Mouse (Mus musculus): ENCODE results near the gene Clic1.
"Not testable (repeated sequence)": the region's sequence is repeated elsewhere in the genome, so short reads cannot be mapped to it uniquely, and the experiment has no call there.

Clic1 gene

DNA sequence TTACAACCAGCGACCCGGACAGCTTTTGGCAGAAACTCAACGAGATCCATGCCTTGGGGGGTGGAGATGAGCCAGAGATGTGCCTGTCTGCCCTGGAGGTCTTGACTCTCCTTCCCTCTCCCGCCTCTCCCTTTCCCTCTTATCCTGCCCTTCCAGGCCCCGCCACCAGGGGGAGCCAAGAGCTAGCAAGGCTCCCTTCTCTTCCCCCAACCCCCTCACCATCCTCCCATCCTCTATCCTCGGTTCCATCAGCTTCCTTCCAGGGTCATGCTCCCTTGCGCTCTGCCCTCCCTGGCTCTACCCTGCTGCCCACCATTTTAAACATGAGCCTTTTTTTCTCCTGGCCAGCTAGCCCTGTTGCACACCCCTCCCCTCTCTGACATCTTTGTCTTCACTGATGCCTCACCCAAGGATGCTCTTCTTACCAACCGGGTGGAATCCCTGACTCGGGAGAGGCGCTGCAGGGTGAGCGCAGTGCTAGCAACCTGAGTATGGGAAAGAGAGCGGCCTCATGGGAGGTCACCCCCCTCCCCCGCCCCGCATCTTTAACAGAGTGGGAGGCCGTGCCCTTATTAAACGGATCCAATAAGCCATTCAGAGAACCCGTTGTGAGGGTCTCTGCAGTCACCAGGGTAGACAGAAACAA, 28.5 kb upstream of the Clic1 start:
- DNase-seq (ENCODE audit: low spot score in 2 of 2): peak; percentile 74 to 83

DNA sequence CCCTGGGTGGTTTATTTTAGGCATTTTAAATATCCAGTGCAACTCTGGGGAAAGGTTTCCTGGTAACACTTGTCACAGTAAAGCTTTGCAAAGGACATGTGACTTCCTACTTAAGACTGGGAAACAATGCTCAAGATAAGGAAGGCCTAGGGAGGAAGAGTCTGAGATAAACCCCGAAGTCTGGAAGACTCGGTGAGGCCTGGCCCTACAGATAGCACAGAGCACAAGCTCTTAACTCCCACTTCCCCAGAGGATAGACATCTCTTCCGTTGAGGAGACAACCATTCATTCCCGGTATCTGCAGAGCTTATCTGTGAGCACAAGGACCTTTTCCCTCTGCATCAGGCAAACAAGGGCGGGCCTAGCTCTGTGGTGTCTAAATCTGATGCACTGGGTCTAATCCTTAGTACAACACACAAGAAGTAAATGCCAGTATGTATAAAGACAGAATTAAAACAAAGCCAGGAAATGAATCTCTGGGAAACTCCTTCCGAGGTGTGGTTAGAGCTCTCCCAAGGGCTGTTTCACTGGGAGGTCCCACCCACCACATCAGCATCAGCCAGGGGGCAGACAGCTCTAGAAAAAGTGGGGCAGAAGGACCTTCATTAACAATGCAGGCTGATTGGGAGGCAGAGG, 27.8 kb upstream of the Clic1 start:
- DNase-seq (ENCODE audit: low spot score in 2 of 2): no peak

DNA sequence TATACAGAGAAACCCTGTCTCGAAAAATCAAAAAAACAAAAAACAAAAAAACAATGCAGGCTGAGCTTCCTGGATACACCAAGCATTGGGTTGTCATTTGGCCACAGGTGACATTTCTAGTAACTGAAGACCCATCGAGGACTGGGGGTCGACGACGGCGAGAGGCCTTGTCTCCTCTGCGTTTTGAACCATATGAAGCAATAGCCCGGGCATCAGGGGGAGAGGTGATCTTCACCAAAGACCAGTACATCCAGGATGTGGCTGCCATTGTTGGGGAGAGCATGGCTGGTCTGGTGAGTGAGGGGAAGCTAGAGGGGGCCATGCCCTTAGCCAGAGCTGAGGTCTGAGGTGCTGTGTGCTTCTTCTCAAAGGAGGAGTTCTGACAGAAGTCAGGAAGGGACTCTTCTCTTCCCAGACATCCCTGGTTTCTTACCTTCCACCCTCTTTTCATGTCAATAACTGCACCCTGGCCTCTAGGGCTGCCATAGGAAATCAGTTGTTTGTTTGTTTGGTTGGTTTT, 27.2 kb upstream of the Clic1 start:
- DNase-seq (ENCODE audit: low spot score in 2 of 2): no peak

DNA sequence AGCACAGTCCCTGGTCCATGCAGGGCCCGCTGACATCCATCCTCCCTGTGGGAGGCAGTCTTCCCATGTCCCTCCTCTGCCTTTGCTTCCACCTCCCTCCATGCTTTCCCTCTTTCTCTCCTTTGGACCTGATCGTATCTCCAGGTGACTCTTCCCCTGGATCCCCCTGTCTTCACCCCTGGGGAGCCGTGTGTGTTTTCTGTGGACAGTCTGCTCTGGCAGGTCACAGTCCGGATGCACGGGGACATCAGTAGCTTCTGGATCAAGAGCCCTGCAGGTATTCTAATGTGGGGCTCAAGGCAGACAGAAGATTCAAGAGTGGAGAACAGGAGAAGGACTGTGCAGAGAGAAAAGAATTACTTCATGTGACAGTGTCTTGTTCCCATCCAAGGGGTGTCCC, 26.5 kb upstream of the Clic1 start:
- DNase-seq (ENCODE audit: low spot score in 2 of 2): no peak

DNA sequence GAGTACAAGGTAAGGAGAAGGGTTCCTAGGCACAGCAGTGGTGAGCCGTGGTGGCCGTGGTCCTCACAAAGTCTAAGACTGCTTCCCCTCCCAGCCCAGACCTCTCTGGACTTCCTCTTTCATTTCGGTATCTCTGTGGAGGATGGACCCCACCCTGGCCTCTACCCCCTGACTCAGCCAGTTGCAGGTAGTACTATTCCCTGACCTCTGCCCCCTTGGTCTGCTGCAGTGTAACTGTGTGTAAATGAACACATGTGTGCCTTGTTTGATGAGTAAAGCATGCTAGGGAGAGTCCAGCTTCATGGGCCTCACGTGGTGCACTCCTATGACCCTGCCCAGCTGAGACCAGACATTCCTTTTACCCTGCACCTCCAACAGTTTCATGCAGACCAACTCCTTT, 26.0 kb upstream of the Clic1 start:
- DNase-seq (ENCODE audit: low spot score in 2 of 2): no peak

DNA sequence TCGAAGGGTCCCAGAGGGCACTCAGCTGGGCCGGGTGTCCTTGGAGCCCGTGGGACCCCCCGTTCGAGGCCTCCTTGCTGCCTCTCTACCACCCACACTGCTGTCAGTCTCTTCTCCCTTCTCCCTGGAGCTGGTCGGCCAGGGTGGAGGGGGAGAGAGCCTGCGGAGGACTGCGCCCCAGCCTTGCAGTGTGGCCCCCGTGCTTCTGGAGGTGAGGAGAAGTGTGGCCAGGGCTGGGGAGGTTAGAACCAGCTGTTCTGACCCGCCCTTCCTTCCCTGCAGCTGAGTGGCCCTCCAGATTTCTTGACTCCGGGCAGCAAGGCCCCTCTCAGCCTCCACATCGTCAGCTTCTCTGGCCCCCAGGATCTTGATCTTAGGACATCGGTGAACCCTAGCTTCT, 25.5 kb upstream of the Clic1 start:
- no peak for DNase-seq (ENCODE audit: low spot score in 2 of 2)

DNA sequence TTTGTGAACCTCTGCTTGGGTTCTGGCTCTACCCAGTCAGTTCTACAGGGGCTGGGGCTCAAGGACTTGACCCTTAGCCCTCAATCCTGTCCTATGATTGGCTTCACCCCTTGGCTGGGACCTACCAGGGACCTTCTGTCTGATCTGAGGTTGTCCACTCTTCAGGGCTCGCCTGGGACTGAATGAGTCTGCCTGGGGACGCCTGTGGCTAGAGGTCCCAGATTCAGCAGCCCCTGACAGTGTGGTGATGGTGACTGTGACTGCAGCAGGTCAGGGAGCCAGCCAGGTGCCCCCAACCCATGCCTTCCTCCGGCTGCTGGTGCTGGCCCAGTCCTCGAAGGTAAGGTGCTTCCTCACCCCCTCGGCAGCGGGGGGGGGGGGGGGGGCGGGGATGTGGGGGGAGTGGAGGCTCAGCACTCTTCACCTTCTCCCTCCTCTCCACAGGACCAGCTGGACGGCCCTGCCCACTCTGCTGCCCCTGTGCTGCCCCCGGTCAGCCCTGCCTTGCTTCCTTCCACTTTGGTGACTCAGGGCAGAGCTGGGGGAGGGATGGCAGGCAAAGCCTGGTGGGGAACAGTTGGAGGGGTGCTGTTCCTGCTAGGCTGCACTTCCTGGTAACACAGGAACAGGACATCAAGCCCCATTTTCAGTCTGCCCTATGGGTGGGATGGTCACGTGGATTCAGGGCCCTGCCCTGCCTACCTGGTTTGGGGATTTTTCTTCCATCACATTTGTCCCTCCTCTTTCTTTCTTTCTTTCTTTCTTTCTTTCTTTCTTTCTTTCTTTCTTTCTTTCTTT, 24.9 kb upstream of the Clic1 start:
- DNase-seq (ENCODE audit: low spot score in 2 of 2): no peak

DNA sequence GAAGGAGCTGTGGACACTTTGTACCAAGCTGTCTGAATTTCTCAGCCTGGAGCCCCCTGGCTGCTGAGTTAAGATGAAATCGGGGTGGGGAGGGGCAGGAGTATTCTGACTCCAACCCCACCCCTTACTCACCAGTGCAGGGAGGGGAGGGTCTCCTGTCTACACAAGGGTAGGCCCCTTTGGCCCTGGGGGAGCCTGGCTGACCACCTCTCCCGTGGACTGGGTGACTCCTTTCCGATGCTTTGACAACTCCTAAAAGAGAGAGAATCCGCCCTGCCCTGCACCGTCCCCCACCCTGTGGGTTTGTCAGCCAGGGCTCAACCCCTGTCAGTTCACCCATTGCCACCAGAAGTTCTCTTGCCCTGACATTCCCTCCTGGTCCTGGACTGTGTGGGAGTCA, 23.6 kb upstream of the Clic1 start:
- no peak for DNase-seq (ENCODE audit: low spot score in 2 of 2)

DNA sequence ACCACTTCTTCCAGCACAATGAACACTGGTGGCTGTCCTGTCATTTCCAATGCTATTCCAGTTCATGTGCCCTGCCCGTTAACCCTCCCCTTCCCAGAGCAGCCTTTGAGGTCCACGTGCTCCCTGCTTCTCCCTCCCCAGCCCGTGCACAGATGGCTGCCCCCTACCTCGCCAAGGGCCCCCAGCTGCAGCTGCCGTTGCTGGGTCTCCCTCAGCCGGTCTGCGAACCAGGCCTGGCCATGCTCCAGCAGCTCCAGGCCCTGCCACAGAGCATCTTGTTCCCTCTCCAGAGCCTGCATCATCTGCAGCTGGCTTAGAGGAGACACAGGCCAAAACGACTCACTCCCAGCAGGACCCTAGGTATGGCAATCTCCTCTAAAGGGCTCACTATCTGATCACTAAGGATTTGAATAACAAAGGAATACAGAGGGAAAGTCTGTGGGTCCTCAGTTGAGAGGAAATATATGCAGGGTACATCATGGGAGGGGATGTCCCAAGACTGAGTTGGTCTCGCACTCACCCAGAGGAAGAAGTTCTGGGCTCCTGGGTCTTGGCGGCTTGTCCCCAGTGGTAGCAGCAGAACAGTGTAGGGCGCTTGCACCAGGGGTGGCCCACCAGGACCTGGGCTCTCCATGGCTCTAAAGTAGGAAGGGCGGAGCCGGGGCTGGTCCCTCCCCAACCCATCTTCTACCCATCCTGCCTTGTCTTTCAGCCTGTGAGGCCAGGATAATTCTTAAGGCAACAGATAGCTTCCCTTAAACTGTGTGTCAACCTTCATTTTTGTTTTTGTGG, 22.3 kb upstream of the Clic1 start, which contains the start of gene Sapcd1:
Gene Sapcd1, minus strand, starts transcription at position 740 of the 792 bp plus-strand sequence.
- no peak for DNase-seq (ENCODE audit: low spot score in 2 of 2)

DNA sequence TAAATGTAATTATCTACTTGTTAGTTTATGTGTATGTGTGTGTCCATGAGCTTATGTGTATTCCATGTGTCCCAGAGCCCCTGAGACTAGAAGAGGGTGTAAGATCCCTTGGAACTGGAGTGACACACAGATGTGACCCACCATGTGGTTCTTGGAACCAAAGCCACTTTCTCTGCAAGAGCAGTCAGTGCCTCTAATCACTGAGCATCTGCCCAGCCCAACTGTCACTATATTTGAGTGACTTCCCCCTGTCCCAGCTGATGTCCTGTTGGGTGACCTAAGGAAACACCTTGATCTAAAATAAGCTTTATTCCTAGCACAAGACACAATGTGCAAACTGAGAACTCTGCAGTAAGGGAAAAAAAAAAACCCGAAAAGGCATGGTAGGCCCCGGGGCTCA, 21.5 kb upstream of the Clic1 start:
- DNase-seq (ENCODE audit: low spot score in 2 of 2): no peak

DNA sequence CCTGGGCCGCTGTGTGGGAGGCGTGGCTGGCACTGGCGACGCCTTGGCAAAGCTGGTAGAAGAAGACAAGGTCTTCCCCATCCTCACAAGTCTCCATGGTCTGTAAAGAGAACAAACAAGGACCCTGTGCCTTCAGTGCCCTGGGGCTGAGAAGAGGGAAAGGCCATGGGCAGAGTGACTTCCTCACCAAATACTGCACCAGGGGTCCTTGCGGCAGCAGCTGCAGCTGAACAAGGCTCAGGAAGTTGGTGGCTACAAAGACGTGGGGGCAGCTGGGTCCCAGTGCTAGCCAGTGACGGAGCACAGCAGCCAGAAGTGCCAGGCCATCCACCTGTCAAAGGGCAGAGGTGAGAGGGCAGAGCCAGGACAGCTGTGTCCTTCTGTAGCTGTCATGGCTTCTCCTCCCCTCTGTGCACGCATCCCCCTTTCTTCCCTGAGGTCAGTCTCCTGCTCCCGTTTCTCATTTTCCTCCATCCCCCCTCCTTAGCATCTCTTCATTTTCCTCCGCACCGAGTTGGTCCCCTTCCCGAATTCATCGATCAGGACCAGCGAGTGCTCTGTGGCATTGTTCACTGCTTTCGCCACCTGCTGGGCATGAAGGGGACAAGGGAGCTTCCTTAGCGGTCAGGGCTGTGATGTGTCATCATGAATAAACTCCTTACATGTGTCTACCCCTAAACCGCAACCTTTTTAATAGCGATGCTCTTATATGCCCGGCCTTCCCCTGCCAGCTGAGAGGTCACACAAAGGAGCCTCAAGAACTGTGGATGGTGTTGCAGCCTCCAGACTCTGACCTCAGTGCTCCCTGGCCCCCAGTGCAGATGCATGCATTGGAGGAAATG, 19.9 kb upstream of the Clic1 start:
- no peak for DNase-seq (ENCODE audit: low spot score in 2 of 2)

DNA sequence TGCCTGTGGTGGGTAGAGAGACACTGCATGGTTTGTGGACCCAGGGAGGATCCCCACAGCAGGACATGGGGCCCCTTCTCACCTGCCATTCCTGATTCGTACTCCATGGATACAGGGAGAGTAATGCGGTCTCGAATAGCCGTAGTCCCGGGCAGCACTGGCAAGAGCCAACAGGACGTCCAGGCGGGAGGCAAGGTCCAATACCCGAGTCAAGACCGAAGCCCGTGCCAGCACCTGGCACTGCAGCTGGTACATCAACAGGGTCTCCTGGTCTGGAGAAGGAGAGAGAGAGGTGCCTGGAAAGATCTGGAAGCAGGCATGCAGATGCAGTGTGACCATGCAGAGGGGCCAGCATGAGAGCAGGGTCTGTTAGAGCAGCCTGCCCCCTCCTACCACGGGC, 18.5 kb upstream of the Clic1 start:
- no peak for DNase-seq (ENCODE audit: low spot score in 2 of 2)

DNA sequence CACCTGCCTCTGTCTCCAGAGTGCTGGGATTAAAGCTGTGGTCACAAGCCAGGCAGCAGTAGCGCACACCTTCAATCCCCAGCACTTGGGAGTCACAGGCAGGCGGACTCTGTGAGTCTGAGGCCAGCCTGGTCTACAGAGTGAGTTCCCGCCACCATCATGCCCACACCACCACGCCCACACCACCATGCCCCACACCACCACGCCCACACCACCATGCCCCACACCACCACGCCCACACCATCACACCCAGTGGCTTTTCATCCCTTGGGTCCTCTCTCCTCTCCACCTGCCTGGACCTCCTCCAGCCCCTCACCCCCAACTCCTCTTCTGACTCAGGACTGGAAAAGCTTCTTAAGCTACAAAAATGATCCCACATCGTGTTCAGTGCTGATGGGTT, 17.9 kb upstream of the Clic1 start:
- DNase-seq (ENCODE audit: low spot score in 2 of 2): no peak

DNA sequence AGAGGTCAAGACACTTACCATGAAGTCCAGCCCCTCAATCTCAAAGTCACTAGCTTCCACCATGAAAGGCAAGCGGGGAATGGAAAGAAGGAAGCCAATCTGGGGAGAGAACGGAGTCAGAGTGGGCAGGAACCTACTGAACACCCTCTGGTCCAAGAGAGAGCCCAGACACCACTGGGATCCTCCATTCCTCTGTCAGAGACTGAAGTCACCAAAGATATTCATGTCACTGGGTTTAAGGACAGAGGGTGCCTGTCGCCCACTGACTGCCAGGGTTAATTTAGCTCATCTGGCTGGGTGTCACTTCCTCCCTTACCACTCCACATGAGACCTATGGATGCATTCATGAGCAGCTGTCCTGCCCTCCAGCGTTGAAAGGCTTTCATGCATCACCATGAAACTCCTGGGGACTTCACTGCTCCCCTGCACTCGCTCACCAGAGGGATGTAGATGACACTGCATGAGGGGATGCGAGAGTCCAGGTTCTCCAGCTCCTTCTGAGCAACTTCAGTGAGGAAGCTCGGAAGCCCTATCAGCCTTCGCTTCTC, 17.4 kb upstream of the Clic1 start:
- no peak for DNase-seq (ENCODE audit: low spot score in 2 of 2)

DNA sequence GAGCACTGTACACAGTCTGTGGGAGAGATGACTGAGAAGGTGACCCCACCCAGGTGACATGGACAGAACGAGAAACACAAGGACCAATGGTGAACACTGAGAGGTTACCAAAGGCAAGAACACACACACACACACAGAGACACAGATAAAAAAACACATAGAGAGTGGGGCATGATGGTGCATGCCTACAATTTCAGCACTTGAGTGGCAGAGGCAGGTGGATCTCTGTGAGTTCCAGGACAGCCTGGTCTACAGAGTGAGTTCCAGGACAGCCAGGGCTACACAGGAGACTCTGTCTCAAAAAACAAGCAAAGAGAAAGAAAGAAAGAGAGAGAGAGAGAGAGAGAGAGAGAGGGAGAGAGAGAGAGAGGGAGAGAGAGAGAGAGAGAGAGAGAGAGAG, 16.1 kb upstream of the Clic1 start:
- DNase-seq (ENCODE audit: low spot score in 2 of 2): not testable (repeated sequence)

DNA sequence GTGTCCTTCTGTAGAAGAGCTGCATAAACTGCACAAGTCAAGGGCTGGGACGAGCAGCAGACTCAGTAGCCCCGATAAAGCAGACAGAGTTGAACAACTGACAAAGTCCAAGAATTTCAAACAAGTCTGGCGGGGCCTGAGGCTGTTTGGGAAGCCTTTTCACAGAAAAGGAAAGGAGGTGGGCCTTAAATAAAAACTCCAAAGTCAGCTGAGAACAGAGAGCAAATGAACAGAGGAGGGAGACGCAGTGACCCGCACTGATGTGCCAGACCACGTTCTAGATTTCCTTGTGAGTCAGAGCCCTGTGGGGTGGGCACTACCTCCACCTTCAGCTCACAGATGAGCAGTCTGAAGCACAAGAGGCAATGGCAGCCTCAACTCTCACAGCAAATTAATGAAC, 14.9 kb upstream of the Clic1 start:
- DNase-seq (ENCODE audit: low spot score in 2 of 2): no peak

DNA sequence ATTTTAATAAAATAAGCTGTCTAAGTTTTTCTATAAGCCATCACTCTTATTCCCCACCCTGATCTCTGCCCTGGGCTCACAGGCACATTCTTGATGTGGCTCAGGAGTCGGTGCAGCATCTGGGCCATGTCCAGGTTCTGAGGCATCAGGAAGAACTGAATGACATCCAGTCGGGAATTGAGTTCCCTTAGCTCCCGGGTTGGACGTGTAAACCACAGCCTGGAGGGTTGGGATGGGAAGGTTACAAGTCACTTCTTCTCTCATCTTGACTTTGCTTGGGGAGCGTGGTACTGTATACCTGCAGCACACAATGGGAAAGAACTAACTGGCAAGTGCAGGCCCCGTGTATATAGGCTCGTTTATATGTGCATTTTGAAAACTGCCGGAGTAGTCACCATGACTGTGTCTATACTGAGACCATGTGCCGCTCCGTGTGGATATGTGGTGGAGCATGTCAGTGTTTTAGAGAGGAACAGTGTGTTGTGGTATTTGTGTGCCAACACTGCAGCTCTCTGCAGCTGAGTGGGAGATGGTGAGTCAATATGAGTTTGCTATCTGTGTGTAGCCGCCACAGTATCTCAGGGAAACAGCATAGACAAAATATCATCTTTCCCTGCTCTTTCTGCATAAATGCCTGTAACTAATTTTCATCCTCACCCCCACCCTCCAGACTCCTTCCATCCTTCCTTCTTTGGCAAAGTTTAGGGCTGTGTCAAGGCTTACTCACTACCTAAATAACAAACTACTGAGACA, 10.5 kb upstream of the Clic1 start:
- DNase-seq (ENCODE audit: low spot score in 2 of 2): no peak

DNA sequence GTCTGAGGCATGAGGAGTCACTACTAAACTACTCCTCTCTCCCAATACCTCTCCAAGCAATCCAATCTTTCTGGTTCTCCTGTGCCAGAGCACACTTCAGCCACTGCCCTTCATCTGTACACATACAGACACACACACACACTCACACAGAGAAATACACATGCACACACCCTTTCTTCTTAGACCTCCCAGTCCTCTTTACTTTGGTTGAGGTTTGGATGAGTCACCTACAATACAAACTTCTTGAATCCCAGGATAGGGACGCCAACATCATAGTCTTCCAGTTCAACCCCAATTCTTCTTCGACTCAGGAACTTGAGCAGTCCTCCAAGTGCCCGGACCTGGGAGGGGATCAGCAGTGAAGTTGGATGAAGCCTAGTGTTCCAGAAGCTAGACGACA, 6.0 kb upstream of the Clic1 start:
- DNase-seq (ENCODE audit: low spot score in 2 of 2): no peak

DNA sequence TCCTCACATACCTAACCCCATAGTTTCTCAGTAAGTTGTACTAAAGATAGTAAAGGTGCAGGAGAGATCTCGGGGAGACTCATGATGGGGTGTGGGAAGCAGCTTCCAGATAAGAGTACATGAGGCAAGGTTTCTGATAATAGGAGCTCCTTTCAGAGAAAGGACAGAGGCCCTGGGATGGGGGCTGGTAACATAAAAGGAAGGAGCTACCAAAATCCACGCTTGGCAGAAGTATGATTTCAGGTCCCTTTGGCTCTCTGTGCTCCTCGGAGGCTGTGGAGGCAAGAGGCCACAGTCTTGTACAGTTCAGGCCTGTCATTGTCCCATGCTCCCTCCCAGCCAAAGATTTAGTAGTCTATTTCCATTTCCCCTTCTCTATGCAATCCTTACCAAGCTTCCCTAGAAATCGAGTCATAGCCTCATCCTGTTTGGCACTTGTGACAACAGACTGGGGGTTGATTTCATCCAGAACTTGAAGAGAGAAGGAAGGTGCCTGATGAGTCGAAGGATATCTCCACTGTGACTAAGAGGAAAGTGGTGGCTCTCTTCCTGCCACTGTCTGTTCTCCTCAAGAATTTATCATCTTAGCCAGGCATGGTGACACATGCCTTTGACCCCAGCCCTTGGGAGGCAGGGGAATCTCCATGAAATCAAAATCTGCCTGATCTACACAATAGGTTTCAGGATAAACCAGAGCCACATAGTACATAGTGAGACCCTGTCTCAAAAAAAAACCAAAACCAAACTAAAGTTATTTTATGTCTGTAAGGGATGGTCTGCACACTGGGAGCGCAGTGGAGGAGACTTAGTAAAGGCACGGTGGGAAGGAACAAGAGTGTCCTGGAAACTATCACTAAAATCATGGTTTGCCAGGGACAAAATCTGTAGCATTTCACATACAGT, 4.6 kb upstream of the Clic1 start:
- DNase-seq (ENCODE audit: low spot score in 2 of 2): no peak
